Mouse (Mus musculus) retina, postnatal 1 day (tissue): Measurements from ENCODE around the gene Abhd14b.

ENCODE experiments used
- DNase-seq: peaks from one replicate; pipeline ENCODE4 v3.0.0-alpha.2; 2012

The Abhd14b gene

GRCm38 (mm10) chr9:106429221-106430014 lies 17.8 kb upstream of the Abhd14b start, which contains the start of gene Rpl29:
Rpl29 (plus strand) TSS chr9:106429454.
- peak; percentile 98 for DNase-seq

DNA sequence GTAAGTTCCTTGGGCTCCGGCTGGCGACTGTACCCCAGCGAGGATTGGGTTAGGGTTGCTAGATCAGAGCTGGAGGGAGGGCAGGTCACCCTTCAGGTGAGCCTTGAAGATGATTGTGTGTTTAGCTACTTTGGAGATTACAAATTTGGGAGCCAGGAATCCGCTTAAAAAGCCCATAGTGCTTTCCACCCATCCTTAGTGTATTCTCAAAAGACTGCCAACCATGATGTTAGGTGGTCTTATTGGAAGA lies 17.3 kb upstream of the Abhd14b start:
- no peak for DNase-seq

GRCm38 (mm10) chr9:106433389-106433788 lies 13.9 kb upstream of the Abhd14b start:
- DNase-seq = no peak

- DNase-seq = no peak
Measured at GRCm38 (mm10) chr9:106436566-106436965, 10.7 kb upstream of the Abhd14b start.

- DNase-seq = no peak
Measured at GRCm38 (mm10) chr9:106442680-106443079, 4.6 kb upstream of the Abhd14b start.

GRCm38 (mm10) chr9:106444836-106445235 lies 2.4 kb upstream of the Abhd14b start:
- DNase-seq = no peak

GRCm38 (mm10) chr9:106447951-106448350 lies 692 bp downstream of the Abhd14b start:
- DNase-seq = no peak

DNA sequence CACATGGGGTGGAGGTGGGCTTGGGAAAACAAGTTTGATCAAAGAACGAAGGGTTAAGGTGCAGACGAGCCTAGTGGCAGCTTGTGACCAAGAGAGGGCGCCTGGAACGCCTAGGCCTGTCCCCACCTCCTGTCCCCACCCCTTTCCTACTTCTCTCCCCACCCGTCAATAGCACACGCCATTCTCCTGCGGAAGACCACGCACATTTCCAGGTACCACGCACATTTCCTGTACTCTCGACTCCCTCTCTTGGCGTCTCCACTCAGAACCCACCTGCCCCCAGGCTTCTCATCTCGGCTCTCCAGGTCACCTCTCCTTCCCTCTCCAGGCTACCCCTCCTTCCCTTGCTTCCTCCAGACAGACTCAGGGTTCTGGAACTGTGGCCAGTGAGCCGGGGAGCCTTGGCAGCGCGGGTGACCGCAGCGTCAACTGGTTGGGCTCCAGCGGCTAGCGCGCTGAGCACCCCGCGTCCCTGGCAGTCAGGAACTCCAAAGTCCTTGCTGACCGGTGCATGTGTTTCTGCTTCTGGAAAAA lies 1.3 kb downstream of the Abhd14b start:
- peak; percentile 82 for DNase-seq

- DNase-seq = no peak
Measured at GRCm38 (mm10) chr9:106449947-106450346, 2.7 kb downstream of the Abhd14b start.

DNA sequence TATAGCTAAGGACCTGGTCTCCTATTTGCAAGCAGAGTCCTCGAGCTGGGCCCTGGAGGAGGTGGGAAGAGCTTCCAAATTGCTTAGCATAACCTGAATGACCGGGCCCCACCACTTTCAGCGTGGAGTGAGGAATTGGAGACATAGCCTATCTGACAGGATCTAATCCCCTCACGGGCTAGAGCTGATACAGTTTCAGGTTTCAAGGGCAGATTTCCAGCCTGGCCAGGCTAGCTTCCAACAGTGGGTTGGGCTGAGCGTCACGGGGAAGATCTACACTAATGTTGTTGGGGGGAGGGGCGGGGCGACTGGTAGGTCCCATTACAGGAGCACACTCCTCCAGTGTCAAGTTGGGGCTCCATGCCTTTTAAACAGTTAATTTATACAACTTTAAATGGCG lies 3.4 kb downstream of the Abhd14b start:
- DNase-seq = no peak

- no peak for DNase-seq
Measured at GRCm38 (mm10) chr9:106451298-106451697, 4.0 kb downstream of the Abhd14b start.

DNA sequence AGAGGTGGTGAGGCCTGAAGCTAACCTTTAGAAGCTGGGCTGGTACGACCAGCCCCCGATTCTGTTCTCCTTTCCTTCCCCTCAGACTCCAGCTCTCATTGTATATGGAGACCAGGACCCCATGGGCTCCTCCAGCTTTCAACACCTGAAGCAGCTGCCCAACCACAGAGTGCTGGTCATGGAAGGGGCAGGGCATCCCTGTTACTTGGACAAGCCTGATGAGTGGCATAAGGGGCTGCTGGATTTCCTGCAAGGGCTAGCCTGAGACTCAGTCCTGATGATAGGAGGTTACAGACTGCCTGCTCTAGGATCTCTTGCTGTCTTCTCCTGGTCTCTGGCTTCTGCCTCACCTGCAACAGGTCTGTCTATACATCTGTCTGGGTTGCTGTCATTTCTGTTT lies 4.6 kb downstream of the Abhd14b start:
- no peak for DNase-seq

- DNase-seq = no peak
Measured at GRCm38 (mm10) chr9:106452351-106452750, 5.1 kb downstream of the Abhd14b start.

- peak; percentile 84 for DNase-seq
Measured at GRCm38 (mm10) chr9:106452821-106453220, 5.6 kb downstream of the Abhd14b start.

- DNase-seq = peak; percentile 88
Measured at GRCm38 (mm10) chr9:106453271-106454070, 6.2 kb downstream of the Abhd14b start, which contains the start of gene Pcbp4. Pcbp4 (plus strand) TSS chr9:106453291.

DNA sequence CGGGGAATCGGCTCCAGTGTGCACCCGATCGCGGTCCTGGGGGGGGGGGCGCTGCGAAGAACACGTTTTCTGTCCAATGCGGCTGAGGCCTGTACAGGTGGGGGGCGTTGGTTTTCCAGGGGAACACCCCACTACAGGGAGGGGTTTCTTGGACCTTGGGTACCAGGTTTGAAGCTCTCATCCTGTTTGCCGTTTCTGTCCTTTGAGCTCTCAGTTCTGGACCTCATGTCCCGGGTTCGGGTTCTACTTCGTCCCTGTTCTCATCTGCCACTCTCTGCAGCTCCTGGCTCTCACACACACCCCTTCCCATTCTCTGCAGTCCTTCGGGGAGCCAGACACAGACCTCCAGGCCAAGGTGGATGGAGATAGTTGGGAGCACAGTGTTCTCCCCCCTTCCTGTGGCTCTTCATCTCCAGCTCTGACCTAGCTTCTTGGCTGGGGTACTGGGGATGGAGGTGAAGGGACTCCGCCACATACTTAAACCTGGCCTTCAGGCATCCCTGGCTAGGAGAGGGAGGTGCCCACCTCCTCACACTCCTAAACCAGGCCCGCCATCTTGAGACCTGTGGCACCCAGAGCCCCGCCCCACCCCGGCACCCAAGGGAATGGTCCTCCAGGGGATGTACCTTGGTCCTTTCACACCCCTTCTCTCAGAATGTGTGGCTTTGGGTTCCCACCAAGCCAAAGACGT lies 7.0 kb downstream of the Abhd14b start:
- DNase-seq = no peak

DNA sequence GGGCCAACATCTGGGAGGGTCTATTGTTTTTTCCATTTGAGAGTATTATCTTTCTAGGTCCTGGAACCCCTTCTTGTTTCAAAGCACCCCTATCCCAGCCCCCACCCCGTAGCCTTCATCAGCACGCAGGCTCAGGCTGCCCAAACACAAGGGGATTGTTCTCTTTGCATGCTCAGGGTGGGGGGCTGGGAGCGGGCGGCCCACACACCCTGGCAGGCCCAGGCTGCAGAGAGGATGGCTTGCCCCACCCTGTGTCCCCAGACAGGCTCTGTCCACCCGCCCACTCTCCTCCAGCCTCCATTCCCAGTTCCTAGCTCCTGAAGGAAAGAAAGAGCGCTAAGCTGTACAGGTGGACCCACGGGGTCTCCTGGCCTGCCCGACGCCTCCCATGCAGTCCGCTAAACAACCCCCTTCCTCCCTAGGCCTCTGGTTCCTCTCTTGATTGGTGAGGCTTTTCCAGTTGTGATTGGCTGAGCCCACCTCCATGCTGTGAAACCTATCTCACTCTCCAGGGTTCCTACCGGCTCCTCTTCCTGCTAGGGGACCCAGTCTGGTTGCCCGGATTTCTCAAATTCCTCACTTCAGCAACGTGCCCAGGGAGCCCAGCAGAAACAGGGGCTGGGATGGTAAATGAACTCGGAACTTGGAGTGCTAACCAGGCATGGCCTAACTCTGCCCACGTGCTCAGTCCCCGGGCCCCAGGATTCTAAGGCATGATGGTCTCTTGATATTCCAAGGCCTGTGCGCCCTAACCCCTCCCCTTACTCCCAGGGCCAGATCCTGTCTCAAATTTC lies 7.8 kb downstream of the Abhd14b start:
- DNase-seq = peak; percentile 64

- peak; percentile 96 for DNase-seq
Measured at GRCm38 (mm10) chr9:106456325-106457162, 9.3 kb downstream of the Abhd14b start.

- DNase-seq = no peak
Measured at GRCm38 (mm10) chr9:106457163-106457559, 9.9 kb downstream of the Abhd14b start.

- no peak for DNase-seq
Measured at GRCm38 (mm10) chr9:106457920-106458319, 10.7 kb downstream of the Abhd14b start.

DNA sequence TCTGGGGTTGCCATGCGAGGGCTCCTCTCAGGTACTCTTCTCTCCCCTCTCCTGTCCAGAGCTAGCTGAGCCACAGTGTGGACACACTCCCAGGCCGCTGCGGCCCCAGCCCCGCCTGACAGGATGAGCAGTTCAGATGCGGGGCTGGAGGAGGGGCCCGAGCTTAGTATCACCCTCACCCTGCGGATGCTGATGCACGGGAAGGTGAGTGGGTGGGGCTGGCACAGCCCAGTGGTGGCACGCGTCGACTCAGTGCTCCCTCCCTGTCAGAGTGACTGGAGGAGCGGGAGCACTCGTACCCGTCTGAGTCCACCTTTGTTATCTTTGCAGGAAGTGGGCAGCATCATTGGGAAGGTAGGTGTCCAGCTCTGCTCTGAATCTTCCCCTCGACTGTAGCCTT lies 12.7 kb downstream of the Abhd14b start:
- DNase-seq = no peak
